Mouse (Mus musculus): ENCODE data around the gene Hsd3b7. TPM values are rescaled to one million over a fixed set of nuclear protein-coding genes. Genes with fewer than 3 reads are reported as not detected.

Hsd3b7 gene
- polyA plus RNA-seq, 1 experiment from 2014 or later, result 10.3 TPM

DNA sequence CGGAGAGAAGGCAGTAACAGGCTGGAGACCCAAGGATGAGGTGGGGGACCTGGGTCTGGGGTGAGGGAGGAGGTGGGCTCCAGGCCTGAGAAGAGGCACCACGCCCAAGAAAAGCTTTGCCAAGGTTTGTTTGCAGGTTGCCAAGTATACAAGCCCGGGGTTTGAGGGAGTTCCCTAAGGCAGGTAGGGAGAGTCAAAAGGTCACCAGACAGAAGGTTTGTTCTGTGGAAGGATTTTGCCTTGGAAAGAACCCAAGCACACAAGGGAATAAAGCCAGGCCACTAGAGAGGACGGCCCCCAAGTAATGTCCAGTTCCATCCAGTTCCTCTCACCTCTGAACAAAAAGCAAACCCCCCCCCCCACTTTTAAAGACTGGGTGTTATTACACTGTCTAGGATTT lies 10.8 kb downstream of the Hsd3b7 start:
- Histone ChIP-seq H3K4me1 (ENCODE audit: control insufficient read depth, insufficient read depth, low read length) (no peaks in the 10 kb centered on the region), H3K36me3 (ENCODE audit: control insufficient read depth, insufficient read depth, low read length) (peaks cover 29% of the 10 kb centered on the region), H3K27ac (ENCODE audit: low read length) (no peak overlapping the region), H3K9ac (ENCODE audit: low read depth, low read length) (no peak overlapping the region), H3K4me2 (ENCODE audit: low read length) (no peak overlapping the region), H3K4me3 (ENCODE audit: low read depth, low read length) (no peak overlapping the region), H3K27me3 (ENCODE audit: control insufficient read depth, insufficient read depth, low read depth, low read length) (no peaks in the 10 kb centered on the region), H3K9me3 (replicated peaks; ENCODE audit: control insufficient read depth, low read length, poor library complexity, severe bottlenecking) (no peaks in the 10 kb centered on the region)
- WGBS, result 86% methylated on average over 4 of the region's 4 CpGs
- no peak for ATAC-seq

DNA sequence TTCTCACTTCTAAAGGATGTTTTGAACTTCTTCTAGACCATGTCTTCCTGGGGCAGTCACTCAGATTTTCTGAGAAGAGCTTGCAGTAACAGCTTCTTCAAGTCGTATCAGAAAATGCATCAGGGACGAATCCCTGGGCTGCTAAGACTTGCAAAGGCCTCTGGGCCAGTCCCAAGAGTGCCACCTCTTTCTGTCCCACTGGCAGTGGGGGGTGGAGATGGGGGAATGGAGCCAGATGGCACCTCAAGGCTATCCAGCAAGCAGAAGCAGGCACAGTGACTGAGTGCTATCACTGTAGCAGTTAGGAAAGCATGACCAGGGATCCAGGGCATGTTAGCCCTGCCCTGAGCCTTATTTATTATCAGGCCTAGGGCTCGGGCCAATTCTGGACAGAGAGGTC lies 11.9 kb downstream of the Hsd3b7 start:
- no peak overlapping the region for H3K9ac ChIP-seq (ENCODE audit: low read depth, low read length)
- no peak overlapping the region for H3K27ac ChIP-seq (ENCODE audit: low read length)
- H3K9me3 ChIP-seq (replicated peaks; ENCODE audit: control insufficient read depth, low read length, poor library complexity, severe bottlenecking), result no peaks in the 10 kb centered on the region
- H3K36me3 ChIP-seq (ENCODE audit: control insufficient read depth, insufficient read depth, low read length), result peaks cover 29% of the 10 kb centered on the region
- H3K4me2 ChIP-seq (ENCODE audit: low read length), result no peak overlapping the region
- WGBS, result 82% methylated on average over 3 of the region's 3 CpGs
- ATAC-seq, result no peak
- no peaks in the 10 kb centered on the region for H3K27me3 ChIP-seq (ENCODE audit: control insufficient read depth, insufficient read depth, low read depth, low read length)
- no peak overlapping the region for H3K4me3 ChIP-seq (ENCODE audit: low read depth, low read length)
- no peaks in the 10 kb centered on the region for H3K4me1 ChIP-seq (ENCODE audit: control insufficient read depth, insufficient read depth, low read length)

DNA sequence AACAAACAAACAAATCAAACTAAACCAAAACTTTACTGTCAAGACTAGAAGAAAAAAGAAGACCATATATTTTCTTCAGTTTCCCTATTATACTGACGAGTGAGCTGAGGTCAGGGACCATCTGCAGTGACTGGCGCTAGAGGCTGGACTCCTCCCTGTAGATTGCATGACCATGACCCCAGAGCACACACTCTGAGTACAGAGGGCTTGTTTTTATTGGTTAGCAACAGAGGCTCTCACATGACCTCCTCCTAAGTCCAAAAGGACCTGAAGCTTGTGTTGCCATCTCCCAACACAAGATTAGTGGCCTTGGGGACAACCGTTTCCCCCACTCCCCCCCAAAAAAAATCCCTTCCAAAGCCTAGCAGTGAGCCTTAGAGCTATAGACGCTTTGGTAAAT lies 13.4 kb downstream of the Hsd3b7 start:
- Histone ChIP-seq H3K4me1 (ENCODE audit: control insufficient read depth, insufficient read depth, low read length) (no peaks in the 10 kb centered on the region), H3K27ac (ENCODE audit: low read length) (no peak overlapping the region; the same call in 1 of the 2 replicates), H3K4me2 (ENCODE audit: low read length) (no peak overlapping the region), H3K36me3 (ENCODE audit: control insufficient read depth, insufficient read depth, low read length) (peaks cover 29% of the 10 kb centered on the region), H3K27me3 (ENCODE audit: control insufficient read depth, insufficient read depth, low read depth, low read length) (no peaks in the 10 kb centered on the region), H3K9me3 (replicated peaks; ENCODE audit: control insufficient read depth, low read length, poor library complexity, severe bottlenecking) (no peaks in the 10 kb centered on the region), H3K4me3 (ENCODE audit: low read depth, low read length) (no peak overlapping the region), H3K9ac (ENCODE audit: low read depth, low read length) (no peak overlapping the region)
- no peak for ATAC-seq
- 88% methylated on average over 4 of the region's 4 CpGs for whole genome bisulfite sequencing

DNA sequence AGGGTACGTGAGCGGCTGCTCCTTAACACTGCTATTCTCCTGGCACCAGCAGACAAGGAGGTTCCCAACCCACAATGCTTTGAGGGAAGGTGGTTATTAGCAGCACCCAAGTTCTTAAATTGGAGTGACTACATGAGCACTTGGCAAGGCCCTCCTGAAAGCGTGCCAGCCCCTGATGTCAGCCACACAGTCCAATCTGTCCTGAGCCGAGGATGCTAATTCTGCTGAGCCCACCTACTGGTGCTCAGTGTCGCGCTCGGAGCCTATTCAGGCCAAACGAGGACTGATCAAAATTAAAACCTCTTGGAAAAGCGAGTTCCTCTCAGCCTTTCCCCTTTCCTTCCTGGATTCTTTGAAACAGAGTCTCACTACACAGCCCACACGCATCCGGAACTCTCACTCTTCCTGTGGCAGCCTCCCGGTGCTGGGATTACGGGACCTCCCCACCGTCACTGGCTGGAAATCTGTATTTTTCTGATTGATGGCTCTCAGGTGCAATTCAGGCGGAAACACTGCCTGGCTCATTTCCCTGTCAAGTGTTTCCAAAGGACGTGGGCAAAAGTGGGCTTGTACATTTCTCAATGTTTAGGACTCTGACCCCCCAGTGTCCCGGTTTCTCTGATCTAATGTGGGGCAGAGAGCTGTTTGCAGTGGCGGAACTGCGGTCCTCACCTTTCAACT lies 14.0 kb downstream of the Hsd3b7 start:
- no peak overlapping the region for H3K4me3 ChIP-seq (ENCODE audit: low read depth, low read length)
- H3K4me2 ChIP-seq (ENCODE audit: low read length), result no peak overlapping the region
- WGBS, result 90% methylated on average over 19 of the region's 19 CpGs
- no peaks in the 10 kb centered on the region for H3K27me3 ChIP-seq (ENCODE audit: control insufficient read depth, insufficient read depth, low read depth, low read length)
- H3K4me1 ChIP-seq (ENCODE audit: control insufficient read depth, insufficient read depth, low read length), result no peaks in the 10 kb centered on the region
- H3K9ac ChIP-seq (ENCODE audit: low read depth, low read length), result no peak overlapping the region
- H3K36me3 ChIP-seq (ENCODE audit: control insufficient read depth, insufficient read depth, low read length), result peaks cover 29% of the 10 kb centered on the region
- no peak overlapping the region; the same call in 1 of the 2 replicates for H3K27ac ChIP-seq (ENCODE audit: low read length)
- no peak for ATAC-seq
- H3K9me3 ChIP-seq (replicated peaks; ENCODE audit: control insufficient read depth, low read length, poor library complexity, severe bottlenecking), result no peaks in the 10 kb centered on the region

GRCm38 (mm10) chr7:127815116-127815665 lies 14.8 kb downstream of the Hsd3b7 start:
- no peak overlapping the region for H3K9ac ChIP-seq (ENCODE audit: low read depth, low read length)
- no peak for ATAC-seq
- H3K9me3 ChIP-seq (replicated peaks; ENCODE audit: control insufficient read depth, low read length, poor library complexity, severe bottlenecking), result no peaks in the 10 kb centered on the region
- WGBS, result 96% methylated on average over 15 of the region's 15 CpGs
- no peaks in the 10 kb centered on the region for H3K4me1 ChIP-seq (ENCODE audit: control insufficient read depth, insufficient read depth, low read length)
- H3K4me3 ChIP-seq (ENCODE audit: low read depth, low read length), result no peak overlapping the region
- H3K36me3 ChIP-seq (ENCODE audit: control insufficient read depth, insufficient read depth, low read length), result peaks cover 23% of the 10 kb centered on the region
- no peak overlapping the region for H3K4me2 ChIP-seq (ENCODE audit: low read length)
- no peaks in the 10 kb centered on the region for H3K27me3 ChIP-seq (ENCODE audit: control insufficient read depth, insufficient read depth, low read depth, low read length)
- H3K27ac ChIP-seq (ENCODE audit: low read length), result no peak overlapping the region

GRCm38 (mm10) chr7:127815954-127816821 lies 15.8 kb downstream of the Hsd3b7 start:
- H3K36me3 ChIP-seq (ENCODE audit: control insufficient read depth, insufficient read depth, low read length), result peaks cover 15% of the 10 kb centered on the region
- H3K27ac ChIP-seq (ENCODE audit: low read length), result no peak overlapping the region
- H3K9me3 ChIP-seq (replicated peaks; ENCODE audit: control insufficient read depth, low read length, poor library complexity, severe bottlenecking), result no peaks in the 10 kb centered on the region
- 72% methylated on average over 15 of the region's 15 CpGs for whole genome bisulfite sequencing
- peaks cover 2% of the 10 kb centered on the region; the same call in 1 of the 2 replicates for H3K4me1 ChIP-seq (ENCODE audit: control insufficient read depth, insufficient read depth, low read length)
- no peak for ATAC-seq
- no peak overlapping the region for H3K4me3 ChIP-seq (ENCODE audit: low read depth, low read length)
- no peak overlapping the region for H3K9ac ChIP-seq (ENCODE audit: low read depth, low read length)
- no peak overlapping the region for H3K4me2 ChIP-seq (ENCODE audit: low read length)
- H3K27me3 ChIP-seq (ENCODE audit: control insufficient read depth, insufficient read depth, low read depth, low read length), result no peaks in the 10 kb centered on the region

DNA sequence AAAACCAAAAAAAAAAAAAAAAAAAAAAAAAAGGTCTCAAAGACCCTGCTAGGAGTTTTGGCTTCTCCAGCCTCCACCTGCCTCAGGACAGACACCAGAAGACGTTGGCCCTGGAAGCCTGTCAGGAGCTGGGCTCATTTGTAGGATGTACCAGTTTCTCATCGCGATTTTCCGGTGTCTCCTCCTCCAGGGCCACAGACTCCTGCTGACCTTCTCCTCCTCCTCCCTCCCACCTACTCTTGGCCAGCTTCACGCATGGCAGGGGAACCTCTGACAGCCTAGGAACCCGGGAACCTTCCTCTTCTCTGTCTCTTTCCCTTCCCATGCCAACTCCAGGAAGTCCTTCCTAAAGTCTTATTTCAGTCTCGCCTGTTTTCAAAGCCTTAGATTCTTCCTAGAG lies 16.6 kb downstream of the Hsd3b7 start:
- Histone ChIP-seq H3K4me1 (ENCODE audit: control insufficient read depth, insufficient read depth, low read length) (peaks cover 8% of the 10 kb centered on the region), H3K9me3 (replicated peaks; ENCODE audit: control insufficient read depth, low read length, poor library complexity, severe bottlenecking) (no peaks in the 10 kb centered on the region), H3K27me3 (ENCODE audit: control insufficient read depth, insufficient read depth, low read depth, low read length) (no peaks in the 10 kb centered on the region), H3K9ac (ENCODE audit: low read depth, low read length) (no peak overlapping the region), H3K27ac (ENCODE audit: low read length) (no peak overlapping the region), H3K4me3 (ENCODE audit: low read depth, low read length) (no peak overlapping the region), H3K36me3 (ENCODE audit: control insufficient read depth, insufficient read depth, low read length) (peaks cover 14% of the 10 kb centered on the region), H3K4me2 (ENCODE audit: low read length) (no peak overlapping the region)
- ATAC-seq, result no peak
- 86% methylated on average over 7 of the region's 7 CpGs for WGBS

- no peak overlapping the region for H3K4me3 ChIP-seq (ENCODE audit: low read depth, low read length)
- H3K9me3 ChIP-seq (replicated peaks; ENCODE audit: control insufficient read depth, low read length, poor library complexity, severe bottlenecking), result no peaks in the 10 kb centered on the region
- no peak for ATAC-seq
- no peak overlapping the region for H3K4me2 ChIP-seq (ENCODE audit: low read length)
- no peak overlapping the region for H3K9ac ChIP-seq (ENCODE audit: low read depth, low read length)
- H3K4me1 ChIP-seq (ENCODE audit: control insufficient read depth, insufficient read depth, low read length), result peaks cover 16% of the 10 kb centered on the region
- 91% methylated on average over 5 of the region's 5 CpGs for WGBS
- no peak overlapping the region for H3K27ac ChIP-seq (ENCODE audit: low read length)
- H3K36me3 ChIP-seq (ENCODE audit: control insufficient read depth, insufficient read depth, low read length), result peaks cover 14% of the 10 kb centered on the region
- no peaks in the 10 kb centered on the region for H3K27me3 ChIP-seq (ENCODE audit: control insufficient read depth, insufficient read depth, low read depth, low read length)
These were observed 17.4 kb downstream of the Hsd3b7 start for GRCm38 (mm10) chr7:127817776-127818175.

Measured in midbrain, embryonic 16.5 days (tissue).